Mouse (Mus musculus) C2C12 (cell line): ENCODE measurements around the gene Wscd2.

Experiments used
- CEBPB ChIP-seq: IDR thresholded peaks from one replicate; pipeline ENCODE4 v1.6.1; 2011; ENCODE audit warnings: low read depth, mild to moderate bottlenecking, control low read depth, moderate library complexity
- CTCF ChIP-seq: IDR thresholded peaks from one replicate; pipeline ENCODE4 v1.5.1; 2011; ENCODE audit not compliant: control insufficient read depth, insufficient read depth, insufficient read length
- FOSL1 ChIP-seq: IDR thresholded peaks from one replicate; pipeline ENCODE4 v1.8.0; 2011; ENCODE audit warnings: mild to moderate bottlenecking, low read length; ENCODE audit not compliant: poor library complexity, insufficient read depth, severe bottlenecking
- MAX ChIP-seq: IDR thresholded peaks from one replicate; pipeline ENCODE4 v1.6.1; 2011; ENCODE audit warnings: mild to moderate bottlenecking, control low read depth
- USF1 ChIP-seq: IDR thresholded peaks from one replicate; pipeline ENCODE4 v1.6.1; 2011; ENCODE audit warnings: low read depth, mild to moderate bottlenecking, control low read depth, moderate library complexity

DNA sequence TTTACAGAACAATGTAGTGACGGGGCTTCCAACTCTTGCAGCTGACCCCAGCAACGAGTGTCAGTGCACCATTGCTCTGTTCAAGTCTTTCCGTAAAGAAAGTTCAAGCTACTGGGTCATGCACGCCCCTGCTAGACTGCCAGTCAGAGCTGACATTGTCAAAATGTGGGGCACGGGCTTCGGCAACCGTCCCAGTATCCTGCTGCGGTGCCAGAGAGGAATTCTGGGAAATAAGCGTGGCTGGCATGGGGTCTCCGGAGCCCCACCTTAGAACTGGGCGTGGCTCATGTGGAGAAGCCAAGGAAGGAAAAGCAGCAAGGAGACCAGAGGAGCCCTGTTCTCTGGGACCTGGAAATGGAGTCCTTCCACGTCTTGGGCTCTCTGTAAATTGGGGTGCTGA, 75.7 kb downstream of the Wscd2 start:
- no peak for TF ChIP-seq MAX
- TF ChIP-seq CTCF, result no peak
- TF ChIP-seq CEBPB, result no peak
- no peak for TF ChIP-seq USF1
- no peak for TF ChIP-seq FOSL1
